Mouse (Mus musculus) embryonic facial prominence, embryonic 12.5 days (tissue): ENCODE results near the gene Apoc1. TPM values are rescaled to one million over a fixed set of nuclear protein-coding genes. Genes with fewer than 3 reads are reported as not detected.
A peak's percentile ranks its signal among the peaks of the same experiment; 100 is the strongest.

Experiments used
- ATAC-seq: fragments of 200-750 bp; cut with Nextera tagmentation; 2 replicates; pipeline ENCODE4 v1.8.0; 2017; ENCODE audit not compliant: insufficient number of reproducible peaks, insufficient read depth, low FRiP score, low TSS enrichment
- H3K27ac ChIP-seq: fragments of 300-500 bp; sonication (generic); 2 replicates; pipeline ENCODE4 v1.5.1; 2016; ENCODE audit warnings: mild to moderate bottlenecking
- H3K27me3 ChIP-seq: fragments of 300-500 bp; sonication (generic); 2 replicates; pipeline ENCODE4 v1.6.1; 2016; ENCODE audit warnings: mild to moderate bottlenecking, moderate library complexity
- H3K36me3 ChIP-seq: fragments of 300-500 bp; sonication (generic); 2 replicates; pipeline ENCODE4 v1.6.1; 2016; ENCODE audit warnings: mild to moderate bottlenecking
- H3K4me1 ChIP-seq: fragments of 300-500 bp; sonication (generic); 2 replicates; pipeline ENCODE4 v1.6.1; 2016
- H3K4me2 ChIP-seq: fragments of 300-500 bp; sonication (generic); replicated peaks from 2 replicates; pipeline ENCODE4 v1.6.1; 2016; ENCODE audit warnings: mild to moderate bottlenecking, moderate library complexity
- H3K4me3 ChIP-seq: fragments of 300-500 bp; sonication (generic); 2 replicates; pipeline ENCODE4 v1.5.1; 2016; ENCODE audit warnings: mild to moderate bottlenecking
- H3K9ac ChIP-seq: fragments of 300-500 bp; sonication (generic); 2 replicates; pipeline ENCODE4 v1.6.1; 2016; ENCODE audit warnings: mild to moderate bottlenecking, moderate library complexity
- H3K9me3 ChIP-seq: fragments of 300-500 bp; sonication (generic); 2 replicates; pipeline ENCODE4 v1.6.1; 2016; ENCODE audit warnings: mild to moderate bottlenecking, moderate library complexity
- WGBS: fragments of 180-500 bp; shearing (Covaris S2); methylation state at CpG from one replicate; pipeline ENCODE4 v1.1.7; 2016; 5-methylcytosine and 5-hydroxymethylcytosine counted together
- polyA plus RNA-seq: library from polyadenylated mRNA; unstranded; fragments of >200 nt; fragmentation: Nextera tagmentation; extraction: Ambion mirVana; gene quantifications from 2 replicates; pipeline ENCODE4 v1.2.1, GENCODE M21; 2016

Gene Apoc1
- polyA plus RNA-seq, 1 experiment from 2014 or later: 6.1 TPM

- H3K27ac ChIP-seq: no peak overlapping the region
- no peak overlapping the region for H3K4me3 ChIP-seq
- no peak overlapping the region for H3K4me2 ChIP-seq
- peaks cover 56% of the 10 kb centered on the region for H3K36me3 ChIP-seq
- peaks cover 12% of the 10 kb centered on the region for H3K4me1 ChIP-seq
- ATAC-seq: no peak
- no peaks in the 10 kb centered on the region for H3K9me3 ChIP-seq
- 90% methylated on average over 16 of the region's 16 CpGs for WGBS
- no peak overlapping the region for H3K9ac ChIP-seq
- H3K27me3 ChIP-seq: no peaks in the 10 kb centered on the region
Measured at GRCm38 (mm10) chr7:19702859-19703555, 10.5 kb upstream of the Apoc1 start.

DNA sequence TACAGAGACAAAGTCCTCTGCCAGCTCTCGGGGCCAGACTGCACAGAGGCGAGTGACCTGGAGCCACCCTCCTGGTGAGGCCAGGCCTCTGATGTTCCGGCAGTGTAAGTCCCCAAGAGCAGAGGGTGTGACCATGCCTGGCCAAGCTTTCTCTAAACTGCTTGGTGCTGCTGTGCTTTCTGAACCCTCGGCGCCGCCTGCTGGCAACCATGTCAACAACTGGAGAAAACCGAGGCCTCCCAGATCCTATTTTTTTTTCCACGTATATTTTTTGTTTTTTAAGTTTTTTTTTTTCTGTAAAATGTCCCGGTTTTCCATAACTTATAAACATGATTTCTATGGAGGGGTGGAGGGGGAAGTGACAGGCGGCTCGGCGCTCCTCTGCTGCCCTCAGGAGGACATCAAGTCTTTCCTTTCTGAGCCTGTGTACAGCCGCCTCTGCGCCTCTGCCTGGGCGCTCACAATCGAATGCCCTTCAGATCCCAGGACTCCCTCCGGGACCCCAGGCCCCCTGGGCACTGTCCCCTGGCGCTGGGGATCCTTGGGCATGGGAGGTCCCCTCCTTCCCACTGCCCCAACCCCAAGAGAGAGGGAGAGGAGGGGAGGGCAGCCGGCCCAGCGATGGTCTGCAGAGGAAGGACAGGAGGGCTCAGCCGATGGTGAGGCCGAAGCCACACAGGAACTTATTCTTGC, 8.8 kb upstream of the Apoc1 start:
- peaks cover 52% of the 10 kb centered on the region for H3K36me3 ChIP-seq
- 33% methylated on average over 22 of the region's 22 CpGs for WGBS
- H3K9ac ChIP-seq: no peak overlapping the region
- no peaks in the 10 kb centered on the region for H3K27me3 ChIP-seq
- peak; percentile 73; the same call in 1 of the 2 replicates for ATAC-seq
- 0 out of 2 replicates have a peak overlapping the region, but pooled peaks have one; percentile 57 for H3K27ac ChIP-seq
- H3K9me3 ChIP-seq: peaks cover 6% of the 10 kb centered on the region; the same call in 1 of the 2 replicates
- H3K4me3 ChIP-seq: no peak overlapping the region
- H3K4me1 ChIP-seq: peaks cover 17% of the 10 kb centered on the region
- H3K4me2 ChIP-seq: no peak overlapping the region

GRCm38 (mm10) chr7:19700299-19701068, 8.0 kb upstream of the Apoc1 start:
- 60% methylated on average over 12 of the region's 12 CpGs for WGBS
- Histone ChIP-seq H3K27ac (no peak overlapping the region), H3K27me3 (no peaks in the 10 kb centered on the region), H3K9me3 (peaks cover 6% of the 10 kb centered on the region; the same call in 1 of the 2 replicates), H3K4me3 (no peak overlapping the region), H3K9ac (no peak overlapping the region), H3K36me3 (peaks cover 54% of the 10 kb centered on the region), H3K4me2 (no peak overlapping the region), H3K4me1 (peaks cover 17% of the 10 kb centered on the region)
- ATAC-seq: no peak

GRCm38 (mm10) chr7:19699827-19700148, 7.3 kb upstream of the Apoc1 start:
- ATAC-seq: no peak
- Histone ChIP-seq H3K27me3 (no peaks in the 10 kb centered on the region), H3K36me3 (peaks cover 47% of the 10 kb centered on the region), H3K9ac (peak overlapping the region; percentile 25; the same call in 1 of the 2 replicates), H3K27ac (0 out of 2 replicates have a peak overlapping the region, but pooled peaks have one; percentile 30), H3K4me3 (no peak overlapping the region), H3K9me3 (peaks cover 6% of the 10 kb centered on the region; the same call in 1 of the 2 replicates), H3K4me1 (peaks cover 17% of the 10 kb centered on the region), H3K4me2 (no peak overlapping the region)
- WGBS: 75% methylated on average over 4 of the region's 4 CpGs

DNA sequence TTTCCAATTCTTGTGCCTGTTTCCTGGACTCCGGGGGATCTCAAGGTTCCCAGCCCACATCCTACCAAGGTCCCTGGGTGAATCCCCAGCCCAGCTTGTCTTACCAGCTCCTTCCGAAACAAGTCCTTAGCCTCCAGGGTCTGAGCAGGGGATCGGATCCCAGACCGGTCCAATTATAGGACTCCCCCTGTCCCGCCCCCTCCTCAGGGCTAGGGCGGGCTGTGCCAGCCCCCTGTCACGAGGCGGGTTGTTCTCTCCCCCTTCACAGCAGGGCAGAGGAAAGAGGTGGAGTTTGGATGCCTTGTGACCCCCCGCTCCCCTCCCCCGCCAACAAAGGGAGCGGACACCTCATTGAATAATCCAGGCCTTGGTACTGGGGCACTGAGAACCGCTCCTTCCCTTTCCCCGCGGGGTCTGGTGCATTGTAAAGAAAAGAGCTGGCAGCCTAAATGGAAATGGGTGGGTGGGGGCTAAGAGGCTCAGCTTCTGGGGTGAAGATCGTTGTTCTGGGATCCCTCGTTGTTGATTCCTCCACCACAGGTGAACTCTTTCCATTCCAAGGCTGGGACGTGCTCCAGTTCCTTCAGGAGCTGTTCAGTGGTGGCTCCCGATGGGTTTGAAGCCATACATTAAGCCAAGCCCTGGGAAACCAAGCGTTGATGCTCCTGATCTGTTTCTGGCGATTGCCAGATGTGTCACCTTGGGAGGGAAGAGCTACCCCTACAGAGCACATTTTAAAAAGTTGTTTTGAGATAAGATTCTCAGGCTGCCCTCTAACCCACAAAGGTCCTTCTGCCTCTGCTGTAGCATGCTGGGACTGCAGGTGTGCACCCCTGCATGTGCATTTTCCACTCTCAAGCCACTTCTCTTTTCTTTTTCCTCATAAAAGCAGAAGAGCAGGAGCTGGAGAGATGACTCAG, 6.7 kb upstream of the Apoc1 start, which contains the start of gene Apoe:
TSS of gene Apoe (minus strand) at position 282 of the 920 bp plus-strand sequence.
- WGBS: 2% methylated on average over 20 of the region's 20 CpGs
- Histone ChIP-seq H3K9me3 (peaks cover 6% of the 10 kb centered on the region; the same call in 1 of the 2 replicates), H3K4me1 (peaks cover 17% of the 10 kb centered on the region), H3K36me3 (peaks cover 40% of the 10 kb centered on the region), H3K4me3 (peak within 1 kb of the TSS; percentile 33), H3K27ac (peak within 1 kb of the TSS; percentile 30; the same call in 1 of the 2 replicates), H3K9ac (peak within 1 kb of the TSS; percentile 33), H3K27me3 (no peaks in the 10 kb centered on the region), H3K4me2 (peak within 1 kb of the TSS; percentile 66)
- ATAC-seq: no peak

GRCm38 (mm10) chr7:19697949-19698906, 5.8 kb upstream of the Apoc1 start:
- 2% methylated on average over 28 of the region's 28 CpGs for WGBS
- peaks cover 6% of the 10 kb centered on the region; the same call in 1 of the 2 replicates for H3K9me3 ChIP-seq
- H3K9ac ChIP-seq: peak overlapping the region; percentile 33
- H3K27ac ChIP-seq: peak overlapping the region; percentile 26; the same call in 1 of the 2 replicates
- H3K4me1 ChIP-seq: peaks cover 19% of the 10 kb centered on the region
- H3K27me3 ChIP-seq: no peaks in the 10 kb centered on the region
- peak overlapping the region; percentile 33 for H3K4me3 ChIP-seq
- no peak for ATAC-seq
- H3K36me3 ChIP-seq: peaks cover 31% of the 10 kb centered on the region
- H3K4me2 ChIP-seq: peak overlapping the region; percentile 66

DNA sequence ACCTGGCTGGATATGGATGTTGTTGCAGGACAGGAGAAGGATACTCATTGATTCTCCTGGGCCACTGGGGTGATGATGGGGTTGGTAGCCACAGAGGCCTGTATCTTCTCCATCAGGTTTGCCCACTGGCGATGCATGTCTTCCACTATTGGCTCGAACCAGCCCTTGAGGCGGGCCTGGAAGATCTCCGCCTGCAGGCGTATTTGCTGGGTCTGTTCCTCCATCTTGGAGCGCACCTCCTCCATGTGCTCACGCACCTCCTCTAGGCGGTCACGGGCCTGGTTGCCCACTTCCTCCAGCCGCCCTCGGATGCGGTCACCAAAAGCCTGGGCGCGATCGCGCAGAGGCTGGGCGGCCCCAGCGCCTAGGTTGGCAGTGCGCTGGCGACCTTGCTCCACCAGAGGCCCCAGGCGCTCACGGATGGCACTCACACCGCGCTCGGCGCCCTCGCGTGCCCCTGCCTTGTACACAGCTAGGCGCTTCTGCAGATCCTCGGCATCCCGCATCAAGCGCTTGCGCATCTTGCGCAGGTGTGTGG, 3.9 kb upstream of the Apoc1 start:
- Histone ChIP-seq H3K27me3 (no peaks in the 10 kb centered on the region), H3K36me3 (peaks cover 13% of the 10 kb centered on the region), H3K9ac (no peak overlapping the region), H3K4me1 (peaks cover 22% of the 10 kb centered on the region), H3K27ac (no peak overlapping the region), H3K9me3 (peaks cover 6% of the 10 kb centered on the region; the same call in 1 of the 2 replicates), H3K4me3 (no peak overlapping the region), H3K4me2 (no peak overlapping the region)
- no peak for ATAC-seq
- 90% methylated on average over 34 of the region's 34 CpGs for WGBS

GRCm38 (mm10) chr7:19695881-19696280, 3.4 kb upstream of the Apoc1 start:
- Histone ChIP-seq H3K36me3 (peaks cover 12% of the 10 kb centered on the region), H3K9me3 (peaks cover 6% of the 10 kb centered on the region; the same call in 1 of the 2 replicates), H3K9ac (no peak overlapping the region), H3K4me2 (no peak overlapping the region), H3K4me1 (peaks cover 22% of the 10 kb centered on the region), H3K4me3 (no peak overlapping the region), H3K27me3 (no peaks in the 10 kb centered on the region), H3K27ac (no peak overlapping the region)
- ATAC-seq: no peak
- WGBS: 83% methylated on average over 6 of the region's 6 CpGs

GRCm38 (mm10) chr7:19695213-19695594, 2.7 kb upstream of the Apoc1 start:
- 51% methylated on average over 8 of the region's 8 CpGs for WGBS
- H3K4me2 ChIP-seq: no peak overlapping the region
- no peak overlapping the region for H3K4me3 ChIP-seq
- no peak overlapping the region for H3K9ac ChIP-seq
- no peak for ATAC-seq
- peaks cover 6% of the 10 kb centered on the region; the same call in 1 of the 2 replicates for H3K9me3 ChIP-seq
- H3K4me1 ChIP-seq: peaks cover 22% of the 10 kb centered on the region
- no peaks in the 10 kb centered on the region for H3K27me3 ChIP-seq
- H3K27ac ChIP-seq: no peak overlapping the region
- peaks cover 12% of the 10 kb centered on the region for H3K36me3 ChIP-seq
